ENCODE assay signal across 8 mouse cellular contexts in genomic region chr1:173912548-173913255, GRCm38 (mm10). TPM values are rescaled to one million over a fixed set of nuclear protein-coding genes. Genes with fewer than 3 reads are reported as not detected.
DNase-seq lines count a peak whose midpoint lies in the region; ATAC-seq and TF ChIP-seq lines count a peak whose summit lies in the region.
"Not testable (repeated sequence)": the region's sequence is repeated elsewhere in the genome, so short reads cannot be mapped to it uniquely, and the experiment has no call there.
"Had no signal": no experiment of that assay in that cellular context is flagged by ENCODE, and none has a peak within 500 bp of the region (broad histone marks: within the 10 kb centered on the region; RNA-seq: fewer than 3 reads in every experiment).

Gene Ifi211, minus strand, starts transcription at chr1:173913046.

- peak; percentile 46 for ATAC-seq in CD4-positive, CD25-positive, alpha-beta regulatory T cell, adult 4 months
- ATAC-seq in heart, postnatal 0 days (ENCODE audit: insufficient read depth, low read depth): not testable (repeated sequence)
- ATAC-seq in liver, embryonic 16.5 days (ENCODE audit: low read depth): 0 out of 2 replicates have a peak, but pooled peaks have one; percentile 41
- ATAC-seq in megakaryocyte progenitor cell, adult 5-6 weeks (replicated peaks; ENCODE audit: poor library complexity): peak; percentile 88

- not testable (repeated sequence) for H3K9ac ChIP-seq in heart, postnatal 0 days (replicated peaks; ENCODE audit: low read depth, low read length); liver, embryonic 16.5 days (ENCODE audit: low read depth, low read length)

- WGBS in heart, postnatal 0 days: 57% methylated on average over 6 of the region's 6 CpGs
- WGBS in liver, embryonic 16.5 days (ENCODE audit: insufficient replicate concordance): 55% methylated on average over 6 of the region's 6 CpGs

- peak; percentile 0 to 10 for DNase-seq in adrenal gland, postnatal 36 days
- peak; percentile 64 for DNase-seq in gastrocnemius, adult 18-20 months (ENCODE audit: low spot score)
- DNase-seq in heart, postnatal 0 days (ENCODE audit: low spot score): peak; percentile 17
- DNase-seq in kidney, adult 18-20 months: peak; percentile 7

- H3K36me3 ChIP-seq in heart, postnatal 0 days (replicated peaks; ENCODE audit: control insufficient read depth, insufficient read depth, low read length); liver, embryonic 16.5 days (ENCODE audit: control insufficient read depth, insufficient read depth): not testable (repeated sequence)

- H3K9me3 ChIP-seq in heart, postnatal 0 days (replicated peaks; ENCODE audit: control insufficient read depth, low read length); liver, embryonic 16.5 days (replicated peaks; ENCODE audit: control insufficient read depth, low read length): not testable (repeated sequence)

- TF ChIP-seq CTCF in heart, postnatal 0 days (IDR thresholded peaks at IDR 0.05; ENCODE audit: low read depth): not testable (repeated sequence)

- not testable (repeated sequence) for H3K4me2 ChIP-seq in heart, postnatal 0 days (ENCODE audit: low read depth, low read length); liver, embryonic 16.5 days (ENCODE audit: low read depth, low read length)

- H3K27ac ChIP-seq in heart, postnatal 0 days (ENCODE audit: low read depth); liver, embryonic 16.5 days (ENCODE audit: low read length): not testable (repeated sequence)

- not testable (repeated sequence) for TF ChIP-seq EP300 in heart, postnatal 0 days (IDR thresholded peaks at IDR 0.05; ENCODE audit: low read depth)

- H3K4me1 ChIP-seq in heart, postnatal 0 days (ENCODE audit: control insufficient read depth, insufficient read depth); liver, embryonic 16.5 days (ENCODE audit: control insufficient read depth, low read depth, low read length): not testable (repeated sequence)

- H3K27me3 ChIP-seq in heart, postnatal 0 days (ENCODE audit: control insufficient read depth, insufficient read depth, low read length); liver, embryonic 16.5 days (ENCODE audit: control insufficient read depth, insufficient read depth, low read depth, low read length): not testable (repeated sequence)

- H3K4me3 ChIP-seq in heart, postnatal 0 days (ENCODE audit: low read depth, low read length); liver, embryonic 16.5 days (ENCODE audit: low read depth, low read length): not testable (repeated sequence)

RNA-seq across cellular contexts. Expression of gene Ifi211, which starts in this region (rescaled TPM):
- polyA plus RNA-seq in CD4-positive, CD25-positive, alpha-beta regulatory T cell, adult 4 months (2017; shearing (Covaris generic)): 1 to 10 TPM; 1.2 to 1.5 TPM
- 1 to 10 TPM; 2.8 to 5.5 TPM for total RNA-seq in adrenal gland, postnatal 36 days (2021)
- 1 to 10 TPM; 2.7 to 3.1 TPM for total RNA-seq in gastrocnemius, adult 18-20 months (2021)
- 0.11 and 1.0 TPM in 2 replicates for total RNA-seq in heart, postnatal 0 days (2014; rRNA removed; ENCODE audit: low replicate concordance)
- 1.5 and 1.7 TPM in 2 replicates for polyA plus RNA-seq in heart, postnatal 0 days (2015; fragmentation: Nextera tagmentation; extraction: Ambion mirVana)
- polyA plus RNA-seq in liver, embryonic 16.5 days (2015; fragmentation: Nextera tagmentation; extraction: Ambion mirVana): 1.4 and 2.6 TPM in 2 replicates
- 6.8 and 13.6 TPM in 2 replicates for total RNA-seq in megakaryocyte progenitor cell, adult 5-6 weeks (2015)
- 13.6 and 14.5 TPM in 2 replicates for total RNA-seq in megakaryocyte progenitor cell, adult 5-6 weeks (2017)
- total RNA-seq: layer of hippocampus, postnatal 36 days had no signal

Comparison
In these comparisons a context has a peak if more than half of its experiments do, and no peak if none do; other contexts are left out.
1. DNase-seq: peak in every context shown above with its lines; median percentile 64 in gastrocnemius, adult 18-20 months; 17 in heart, postnatal 0 days; 7 in kidney, adult 18-20 months; 5 in adrenal gland, postnatal 36 days.